Mouse (Mus musculus) cerebellum, adult 2 months (tissue): ENCODE measurements around the gene Plppr4. TPM values are rescaled to one million over a fixed set of nuclear protein-coding genes. Genes with fewer than 3 reads are reported as not detected.

ENCODE experiments used
- DNase-seq, 2 experiments: peaks; one replicate each; pipeline ENCODE4 v3.0.0; 2021
- H3K27ac ChIP-seq: fragments of 200-500 bp; 2 replicates; pipeline ENCODE4 v1.5.1; 2012; ENCODE audit warnings: low read length, control low read depth, inconsistent platforms; ENCODE audit not compliant: insufficient read depth
- H3K27me3 ChIP-seq: fragments of 200-500 bp; 2 replicates; pipeline ENCODE4 v1.6.1; 2012; ENCODE audit warnings: inconsistent platforms, mild to moderate bottlenecking, low read length, moderate library complexity; ENCODE audit not compliant: control insufficient read depth, insufficient read depth
- H3K4me1 ChIP-seq: fragments of 200-500 bp; 2 replicates; pipeline ENCODE4 v1.6.1; 2011; ENCODE audit warnings: low read length; ENCODE audit not compliant: control insufficient read depth, insufficient read depth
- H3K4me3 ChIP-seq: fragments of 200-500 bp; replicated peaks from 2 replicates; pipeline ENCODE3; 2011; ENCODE audit warnings: mild to moderate bottlenecking, low read depth, low read length, control low read depth; ENCODE audit not compliant: insufficient read depth
- CTCF ChIP-seq: fragments of 200-500 bp; IDR thresholded peaks from 2 replicates; pipeline ENCODE4 v1.5.1; 2011; ENCODE audit warnings: low read depth, mild to moderate bottlenecking, control low read depth, low read length, moderate library complexity, borderline replicate concordance; ENCODE audit not compliant: insufficient read depth
- POLR2A ChIP-seq: fragments of 200-500 bp; IDR thresholded peaks from 2 replicates; pipeline ENCODE4 v1.6.1; 2011; ENCODE audit warnings: low read length, control low read depth, borderline replicate concordance; ENCODE audit not compliant: insufficient read depth
- WGBS: fragments of 180-500 bp; shearing (Covaris S2); methylation state at CpG from one replicate; pipeline ENCODE4 v1.1.7; 2018; 5-methylcytosine and 5-hydroxymethylcytosine counted together
- polyA plus RNA-seq: library from polyadenylated mRNA; depleted of rRNA; stranded (reverse); fragments of >200 nt; gene quantifications from 2 replicates; pipeline ENCODE4 v1.2.3, GENCODE M21; 2012

Plppr4 gene
- polyA plus RNA-seq, 1 experiment: 25.3 TPM

DNA sequence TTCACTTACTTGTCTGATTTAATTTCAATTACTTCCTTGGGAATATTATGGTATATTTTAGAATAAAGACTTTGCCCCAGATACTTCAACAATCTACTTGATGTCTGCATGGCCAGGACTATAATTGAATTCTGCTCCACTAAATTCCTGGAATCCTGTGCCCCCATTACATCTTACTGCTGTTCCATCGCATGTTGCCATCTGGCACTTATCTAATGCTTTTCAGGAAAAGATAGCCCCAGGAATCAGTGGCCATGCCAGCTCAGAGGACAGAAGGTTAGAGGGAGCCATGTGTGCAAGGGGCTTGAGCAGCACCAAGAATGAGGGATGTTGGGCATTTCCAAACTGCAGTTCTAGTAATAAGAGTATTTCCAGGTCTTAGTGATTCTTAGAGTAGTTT lies 14.3 kb downstream of the Plppr4 start:
- Histone ChIP-seq H3K4me1 (no peaks in the 10 kb centered on the region), H3K4me3 (no peak overlapping the region), H3K27ac (no peak overlapping the region), H3K27me3 (no peaks in the 10 kb centered on the region)
- peak; percentile 25 to 61 for DNase-seq
- no peak for TF ChIP-seq POLR2A
- no peak for TF ChIP-seq CTCF
- 10% methylated on average over 1 of the region's 1 CpGs for WGBS

DNA sequence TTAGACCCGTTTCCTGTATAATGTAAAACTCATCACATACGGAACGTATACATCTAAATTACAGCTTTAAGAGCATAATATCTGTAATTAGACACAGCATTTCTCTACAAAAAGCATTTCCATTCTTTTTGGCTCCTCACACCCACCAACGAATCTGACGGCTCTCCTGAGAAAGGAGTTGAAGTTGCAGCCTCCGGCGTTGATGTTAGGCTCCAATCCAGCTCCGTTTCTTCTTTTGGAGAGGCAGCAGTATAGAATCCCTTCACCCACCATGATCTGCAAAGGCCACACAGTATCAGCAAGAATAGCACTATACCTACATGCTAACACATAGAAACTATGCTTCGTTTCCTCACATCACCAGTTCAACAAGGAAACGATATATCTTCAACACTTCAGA lies 29.2 kb downstream of the Plppr4 start:
- H3K27me3 ChIP-seq: no peaks in the 10 kb centered on the region
- DNase-seq: no peak
- H3K4me1 ChIP-seq: no peaks in the 10 kb centered on the region
- no peak overlapping the region for H3K27ac ChIP-seq
- 88% methylated on average over 10 of the region's 10 CpGs for WGBS
- no peak overlapping the region for H3K4me3 ChIP-seq
- no peak for TF ChIP-seq POLR2A
- no peak for TF ChIP-seq CTCF

DNA sequence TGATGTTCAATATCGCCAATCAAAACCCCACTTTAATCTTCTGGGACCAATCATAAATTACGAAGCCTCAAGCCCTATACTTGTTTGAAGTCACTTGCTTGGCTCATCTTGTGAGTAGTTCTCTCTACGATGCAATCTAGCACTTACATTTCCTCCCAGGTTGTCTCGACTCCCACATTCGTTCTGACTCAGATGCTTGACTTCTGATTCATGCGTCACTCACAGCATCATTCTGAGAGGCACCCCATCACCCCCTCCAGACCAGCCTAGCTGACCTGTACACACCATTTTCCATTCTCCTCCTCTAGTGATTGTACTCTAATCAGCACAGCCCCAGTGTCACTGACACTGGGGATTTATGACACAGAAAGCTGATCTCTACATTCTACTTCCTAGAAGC lies 31.2 kb downstream of the Plppr4 start:
- Histone ChIP-seq H3K4me1 (no peaks in the 10 kb centered on the region), H3K27me3 (no peaks in the 10 kb centered on the region), H3K27ac (no peak overlapping the region), H3K4me3 (no peak overlapping the region)
- TF ChIP-seq CTCF (no peak), POLR2A (no peak)
- 70% methylated on average over 6 of the region's 6 CpGs for WGBS
- no peak for DNase-seq

DNA sequence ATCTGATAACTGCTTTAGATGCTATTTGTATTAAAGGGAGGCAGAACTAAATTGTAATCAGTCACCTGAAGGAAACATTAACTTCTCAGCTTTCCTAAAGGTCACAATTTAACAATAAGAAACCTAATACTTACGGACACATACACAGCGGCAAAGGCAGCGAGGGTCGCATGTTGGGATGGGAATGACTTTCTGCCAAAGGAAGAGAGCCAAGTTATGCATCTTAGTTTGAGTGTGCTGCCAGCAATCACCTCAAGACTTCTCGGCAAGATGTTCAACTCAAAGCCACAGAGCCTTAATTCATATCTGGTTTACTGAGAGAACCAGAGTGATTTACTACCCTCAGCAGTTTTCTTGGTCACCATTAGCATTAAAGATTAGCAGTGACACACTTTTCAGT lies 34.1 kb downstream of the Plppr4 start:
- H3K4me3 ChIP-seq: no peak overlapping the region
- 52% methylated on average over 5 of the region's 5 CpGs for WGBS
- no peaks in the 10 kb centered on the region for H3K4me1 ChIP-seq
- TF ChIP-seq POLR2A (no peak), CTCF (no peak)
- H3K27me3 ChIP-seq: no peaks in the 10 kb centered on the region
- no peak for DNase-seq
- no peak overlapping the region for H3K27ac ChIP-seq

DNA sequence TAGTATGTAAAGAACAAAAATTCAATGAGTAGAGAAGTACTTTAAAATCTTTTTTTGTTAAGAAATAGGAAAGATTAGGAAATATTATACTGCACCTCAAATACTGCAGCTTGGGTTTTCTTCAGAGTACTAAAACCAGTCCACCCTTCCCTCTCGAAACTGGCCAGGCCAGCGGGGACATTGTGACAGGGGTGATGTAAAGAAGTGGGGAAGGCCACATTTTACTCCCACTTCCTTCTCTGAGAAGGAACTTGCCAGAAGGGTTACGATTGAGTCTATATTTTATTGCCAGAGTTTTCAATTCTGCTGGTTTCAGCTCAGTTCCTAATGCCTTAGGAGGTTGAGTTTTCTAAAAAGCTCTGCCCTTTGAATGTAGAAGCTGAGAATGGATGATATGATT lies 41.0 kb downstream of the Plppr4 start:
- TF ChIP-seq POLR2A (no peak), CTCF (no peak)
- Histone ChIP-seq H3K27ac (no peak overlapping the region), H3K4me1 (no peaks in the 10 kb centered on the region), H3K27me3 (no peaks in the 10 kb centered on the region), H3K4me3 (no peak overlapping the region)
- WGBS: 87% methylated on average over 3 of the region's 3 CpGs
- no peak for DNase-seq

DNA sequence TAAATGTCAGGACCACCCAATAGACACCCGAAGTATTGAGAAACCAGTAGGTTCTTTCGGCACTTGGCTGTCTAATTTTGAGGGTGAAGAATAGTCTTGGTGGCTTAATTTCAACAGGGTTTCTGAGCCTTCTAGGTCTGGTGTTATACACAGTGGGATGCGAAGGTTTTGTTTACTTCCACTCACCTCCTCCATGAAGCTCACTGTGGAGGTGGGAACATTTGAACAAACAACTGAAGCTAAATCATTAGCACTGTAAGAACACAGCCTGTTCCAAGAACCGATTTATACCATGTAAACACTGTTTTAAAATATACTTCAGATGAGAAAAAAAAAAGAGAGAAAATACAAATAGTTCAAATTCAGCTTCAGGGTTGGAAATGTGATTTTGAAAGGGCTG lies 47.3 kb downstream of the Plppr4 start:
- H3K27me3 ChIP-seq: no peaks in the 10 kb centered on the region
- no peak for TF ChIP-seq CTCF
- TF ChIP-seq POLR2A: no peak
- DNase-seq: no peak
- H3K4me3 ChIP-seq: no peak overlapping the region
- no peaks in the 10 kb centered on the region for H3K4me1 ChIP-seq
- H3K27ac ChIP-seq: no peak overlapping the region
- 92% methylated on average over 4 of the region's 4 CpGs for WGBS

- Histone ChIP-seq H3K4me3 (no peak overlapping the region), H3K27ac (no peak overlapping the region), H3K4me1 (no peaks in the 10 kb centered on the region), H3K27me3 (no peaks in the 10 kb centered on the region)
- TF ChIP-seq CTCF (no peak), POLR2A (no peak)
- WGBS: 94% methylated on average over 7 of the region's 7 CpGs
- no peak for DNase-seq
Observed at GRCm38 (mm10) chr3:117312097-117312496, 48.6 kb downstream of the Plppr4 start.

GRCm38 (mm10) chr3:117310801-117311368 lies 49.8 kb downstream of the Plppr4 start:
- no peak for TF ChIP-seq POLR2A
- TF ChIP-seq CTCF: no peak
- 94% methylated on average over 2 of the region's 2 CpGs for WGBS
- Histone ChIP-seq H3K27ac (no peak overlapping the region), H3K4me3 (no peak overlapping the region), H3K4me1 (no peaks in the 10 kb centered on the region), H3K27me3 (no peaks in the 10 kb centered on the region)
- no peak for DNase-seq

DNA sequence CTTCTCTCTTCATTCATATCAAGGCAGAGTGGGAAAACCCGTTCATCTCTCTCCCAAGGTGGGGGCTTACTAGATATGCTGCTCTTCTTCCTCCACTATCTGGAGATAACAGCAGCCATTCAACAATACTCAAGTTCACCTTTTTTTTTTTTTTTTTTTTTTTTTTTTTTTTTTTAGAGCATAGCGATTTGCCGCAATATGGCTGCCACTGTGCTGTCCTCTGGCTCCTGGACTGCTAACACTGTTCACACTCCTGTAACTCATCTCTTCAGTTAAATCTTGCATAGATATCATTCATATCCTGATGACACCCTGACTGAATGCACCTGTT lies 51.1 kb downstream of the Plppr4 start:
- Histone ChIP-seq H3K27ac (no peak overlapping the region), H3K4me1 (no peaks in the 10 kb centered on the region), H3K27me3 (no peaks in the 10 kb centered on the region), H3K4me3 (no peak overlapping the region)
- TF ChIP-seq POLR2A (no peak), CTCF (no peak)
- 95% methylated on average over 3 of the region's 3 CpGs for WGBS
- DNase-seq: no peak
